Mouse (Mus musculus): ENCODE data around the gene Gm21834.

DNA sequence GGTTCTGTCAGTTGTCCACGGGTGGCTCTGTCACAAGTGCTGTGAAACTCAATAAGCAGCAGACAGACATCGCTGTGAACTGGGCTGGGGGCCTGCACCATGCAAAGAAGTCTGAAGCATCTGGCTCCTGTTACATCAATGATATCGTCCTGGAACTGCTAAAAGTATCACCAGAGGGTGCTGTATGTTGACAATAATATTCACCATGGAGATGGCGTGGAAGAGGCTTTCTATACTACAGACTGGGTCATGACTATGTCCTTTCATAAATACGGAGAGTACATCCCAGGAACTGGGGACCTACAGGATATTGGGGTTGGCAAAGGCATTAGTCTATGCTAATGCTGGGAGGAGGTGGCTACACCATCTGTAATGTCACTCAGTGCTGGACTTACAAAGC, at the start of gene Gm21834:
- TF ChIP-seq CTCF (IDR thresholded peaks at IDR 0.05; ENCODE audit: extremely low read depth, insufficient read length, insufficient replicate concordance, low read depth, low read length) (no peak), POLR2A (IDR thresholded peaks at IDR 0.05; ENCODE audit: low read depth, low read length) (no peak)

Data from small intestine, adult 2 months (tissue).